Mouse (Mus musculus): ENCODE measurements around the gene Gucy2g. TPM values are rescaled to one million over a fixed set of nuclear protein-coding genes. Genes with fewer than 3 reads are reported as not detected.

Gucy2g gene
- polyA plus RNA-seq, 1 experiment from 2014 or later, result 0.06 TPM

- H3K9ac ChIP-seq, result no peak overlapping the region
- WGBS, result 32% methylated on average over 5 of the region's 5 CpGs
- no peaks in the 10 kb centered on the region for H3K9me3 ChIP-seq
- peak overlapping the region; percentile 34 for H3K4me2 ChIP-seq
- H3K27me3 ChIP-seq, result no peaks in the 10 kb centered on the region; the same call in 1 of the 2 replicates
- H3K4me1 ChIP-seq, result no peaks in the 10 kb centered on the region
- H3K27ac ChIP-seq, result no peak overlapping the region
- no peak overlapping the region for H3K4me3 ChIP-seq
- no peak; the same call in 1 of the 2 replicates for ATAC-seq (ENCODE audit: insufficient number of reproducible peaks, insufficient read depth, low FRiP score, low TSS enrichment, low read depth)
- H3K36me3 ChIP-seq, result no peaks in the 10 kb centered on the region
Observed at GRCm38 (mm10) chr19:55198303-55198702, 42.7 kb downstream of the Gucy2g start.

- H3K36me3 ChIP-seq, result no peaks in the 10 kb centered on the region
- H3K27me3 ChIP-seq, result no peaks in the 10 kb centered on the region
- H3K9ac ChIP-seq, result no peak overlapping the region
- 80% methylated on average over 3 of the region's 3 CpGs for WGBS
- H3K9me3 ChIP-seq, result no peaks in the 10 kb centered on the region
- no peak for ATAC-seq (ENCODE audit: insufficient number of reproducible peaks, insufficient read depth, low FRiP score, low TSS enrichment, low read depth)
- no peak overlapping the region for H3K4me3 ChIP-seq
- H3K27ac ChIP-seq, result no peak overlapping the region
- peaks cover 6% of the 10 kb centered on the region; the same call in 1 of the 2 replicates for H3K4me1 ChIP-seq
- no peak overlapping the region for H3K4me2 ChIP-seq
Observed at GRCm38 (mm10) chr19:55195574-55195973, 45.5 kb downstream of the Gucy2g start.

- no peak overlapping the region for H3K4me3 ChIP-seq
- 0 out of 2 replicates have a peak, but pooled peaks have one; percentile 4 for ATAC-seq (ENCODE audit: insufficient number of reproducible peaks, insufficient read depth, low FRiP score, low TSS enrichment, low read depth)
- H3K4me2 ChIP-seq, result no peak overlapping the region
- H3K36me3 ChIP-seq, result no peaks in the 10 kb centered on the region
- H3K4me1 ChIP-seq, result peaks cover 6% of the 10 kb centered on the region; the same call in 1 of the 2 replicates
- no peak overlapping the region for H3K27ac ChIP-seq
- no peaks in the 10 kb centered on the region for H3K9me3 ChIP-seq
- no peaks in the 10 kb centered on the region for H3K27me3 ChIP-seq
- H3K9ac ChIP-seq, result no peak overlapping the region
- WGBS, result 56% methylated on average over 7 of the region's 7 CpGs
Observed at GRCm38 (mm10) chr19:55194520-55195170, 46.4 kb downstream of the Gucy2g start.

GRCm38 (mm10) chr19:55193717-55194394 is 47.2 kb downstream of the Gucy2g start:
- Histone ChIP-seq H3K27ac (no peak overlapping the region), H3K9ac (no peak overlapping the region), H3K4me2 (no peak overlapping the region), H3K27me3 (no peaks in the 10 kb centered on the region), H3K4me3 (no peak overlapping the region), H3K4me1 (peaks cover 6% of the 10 kb centered on the region; the same call in 1 of the 2 replicates), H3K9me3 (no peaks in the 10 kb centered on the region), H3K36me3 (no peaks in the 10 kb centered on the region)
- WGBS, result 71% methylated on average over 11 of the region's 11 CpGs
- no peak for ATAC-seq (ENCODE audit: insufficient number of reproducible peaks, insufficient read depth, low FRiP score, low TSS enrichment, low read depth)

- Histone ChIP-seq H3K27ac (no peak overlapping the region), H3K27me3 (no peaks in the 10 kb centered on the region), H3K9me3 (no peaks in the 10 kb centered on the region), H3K36me3 (no peaks in the 10 kb centered on the region), H3K4me2 (no peak overlapping the region), H3K9ac (no peak overlapping the region), H3K4me1 (peaks cover 6% of the 10 kb centered on the region; the same call in 1 of the 2 replicates), H3K4me3 (no peak overlapping the region)
- WGBS, result 83% methylated on average over 21 of the region's 21 CpGs
- no peak for ATAC-seq (ENCODE audit: insufficient number of reproducible peaks, insufficient read depth, low FRiP score, low TSS enrichment, low read depth)
Observed at GRCm38 (mm10) chr19:55192254-55192945, 48.6 kb downstream of the Gucy2g start.

GRCm38 (mm10) chr19:55191596-55191995 is 49.4 kb downstream of the Gucy2g start:
- H3K9ac ChIP-seq, result no peak overlapping the region
- no peak for ATAC-seq (ENCODE audit: insufficient number of reproducible peaks, insufficient read depth, low FRiP score, low TSS enrichment, low read depth)
- no peak overlapping the region for H3K27ac ChIP-seq
- H3K4me2 ChIP-seq, result no peak overlapping the region
- no peaks in the 10 kb centered on the region for H3K9me3 ChIP-seq
- H3K27me3 ChIP-seq, result no peaks in the 10 kb centered on the region
- 44% methylated on average over 2 of the region's 2 CpGs for WGBS
- H3K4me1 ChIP-seq, result peaks cover 6% of the 10 kb centered on the region; the same call in 1 of the 2 replicates
- H3K4me3 ChIP-seq, result no peak overlapping the region
- H3K36me3 ChIP-seq, result no peaks in the 10 kb centered on the region

- Histone ChIP-seq H3K27ac (no peak overlapping the region), H3K4me3 (no peak overlapping the region), H3K36me3 (no peaks in the 10 kb centered on the region), H3K4me2 (no peak overlapping the region), H3K9me3 (no peaks in the 10 kb centered on the region), H3K9ac (no peak overlapping the region), H3K27me3 (no peaks in the 10 kb centered on the region), H3K4me1 (peaks cover 6% of the 10 kb centered on the region; the same call in 1 of the 2 replicates)
- 85% methylated on average over 5 of the region's 5 CpGs for WGBS
- no peak for ATAC-seq (ENCODE audit: insufficient number of reproducible peaks, insufficient read depth, low FRiP score, low TSS enrichment, low read depth)
Observed at GRCm38 (mm10) chr19:55190065-55190464, 51.0 kb downstream of the Gucy2g start.

GRCm38 (mm10) chr19:55185651-55186050 is 55.4 kb downstream of the Gucy2g start:
- Histone ChIP-seq H3K27ac (no peak overlapping the region), H3K9me3 (no peaks in the 10 kb centered on the region), H3K9ac (no peak overlapping the region), H3K4me2 (no peak overlapping the region), H3K36me3 (no peaks in the 10 kb centered on the region), H3K4me3 (no peak overlapping the region), H3K27me3 (no peaks in the 10 kb centered on the region), H3K4me1 (no peaks in the 10 kb centered on the region)
- ATAC-seq (ENCODE audit: insufficient number of reproducible peaks, insufficient read depth, low FRiP score, low TSS enrichment, low read depth), result no peak
- WGBS, result 43% methylated on average over 3 of the region's 3 CpGs

GRCm38 (mm10) chr19:55185074-55185473 is 56.0 kb downstream of the Gucy2g start:
- Histone ChIP-seq H3K27ac (no peak overlapping the region), H3K9me3 (no peaks in the 10 kb centered on the region), H3K4me2 (no peak overlapping the region), H3K4me3 (no peak overlapping the region), H3K36me3 (no peaks in the 10 kb centered on the region), H3K4me1 (no peaks in the 10 kb centered on the region), H3K27me3 (no peaks in the 10 kb centered on the region), H3K9ac (no peak overlapping the region)
- ATAC-seq (ENCODE audit: insufficient number of reproducible peaks, insufficient read depth, low FRiP score, low TSS enrichment, low read depth), result no peak
- WGBS, result 76% methylated on average over 7 of the region's 7 CpGs

- Histone ChIP-seq H3K4me1 (no peaks in the 10 kb centered on the region), H3K36me3 (no peaks in the 10 kb centered on the region), H3K9ac (no peak overlapping the region), H3K4me2 (no peak overlapping the region), H3K9me3 (no peaks in the 10 kb centered on the region), H3K27ac (no peak overlapping the region), H3K4me3 (no peak overlapping the region), H3K27me3 (no peaks in the 10 kb centered on the region)
- ATAC-seq (ENCODE audit: insufficient number of reproducible peaks, insufficient read depth, low FRiP score, low TSS enrichment, low read depth), result no peak
- WGBS, result 72% methylated on average over 7 of the region's 7 CpGs
Observed at GRCm38 (mm10) chr19:55184442-55184841, 56.6 kb downstream of the Gucy2g start.

- H3K4me2 ChIP-seq, result no peak within 1 kb of the TSS
- H3K9me3 ChIP-seq, result no peaks in the 10 kb centered on the region
- no peaks in the 10 kb centered on the region for H3K36me3 ChIP-seq
- 57% methylated on average over 5 of the region's 5 CpGs for WGBS
- no peaks in the 10 kb centered on the region for H3K4me1 ChIP-seq
- H3K9ac ChIP-seq, result no peak within 1 kb of the TSS
- H3K4me3 ChIP-seq, result no peak within 1 kb of the TSS
- H3K27ac ChIP-seq, result no peak within 1 kb of the TSS
- ATAC-seq (ENCODE audit: insufficient number of reproducible peaks, insufficient read depth, low FRiP score, low TSS enrichment, low read depth), result no peak
- no peaks in the 10 kb centered on the region for H3K27me3 ChIP-seq
Observed at GRCm38 (mm10) chr19:55180433-55180832, 60.6 kb downstream of the Gucy2g start, which contains the start of gene Tectb. Gene Tectb (plus strand): TSS chr19:55180733.

Data from embryonic facial prominence, embryonic 13.5 days (tissue).